Mouse (Mus musculus): ENCODE measurements at regions not wholly inside any gene's neighbourhood (a gene's known extent, or its start where the extent isn't known, plus 50 kb on each side); places are given as distances from the start of the nearest gene placed in this dataset.
A peak's percentile ranks its signal among the peaks of the same experiment; 100 is the strongest.

DNA sequence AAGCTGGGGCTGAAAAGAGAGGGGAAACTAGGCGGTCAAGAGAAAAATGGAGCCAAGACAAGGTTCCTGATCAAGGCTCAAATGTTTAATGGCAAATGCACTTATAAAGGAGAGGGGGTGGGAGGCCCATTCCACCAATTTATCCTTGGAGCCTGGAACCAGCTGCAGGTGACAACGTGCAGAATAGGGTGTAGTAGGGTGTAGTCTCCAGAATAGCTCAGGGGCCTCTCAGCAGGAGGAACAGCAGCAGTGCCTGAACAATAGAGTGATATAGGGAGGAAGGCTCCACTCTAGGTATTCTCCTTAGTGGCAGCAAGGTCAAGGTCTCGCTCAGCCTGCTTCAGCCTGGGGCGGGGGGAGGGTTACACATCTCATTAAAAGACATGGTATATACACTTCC lies 451.7 kb downstream of the Ube2dnl2 start:
- no peak for TF ChIP-seq CTCF (IDR thresholded peaks at IDR 0.05)
- intact Hi-C loops (cut with DNase I), result no loop called here
- no peak for DNase-seq (ENCODE audit: extremely low spot score in 1 of 2, low spot score in 2 of 2)
- Histone ChIP-seq H3K27ac (no peak overlapping the region), H3K4me3 (no peak overlapping the region)

DNA sequence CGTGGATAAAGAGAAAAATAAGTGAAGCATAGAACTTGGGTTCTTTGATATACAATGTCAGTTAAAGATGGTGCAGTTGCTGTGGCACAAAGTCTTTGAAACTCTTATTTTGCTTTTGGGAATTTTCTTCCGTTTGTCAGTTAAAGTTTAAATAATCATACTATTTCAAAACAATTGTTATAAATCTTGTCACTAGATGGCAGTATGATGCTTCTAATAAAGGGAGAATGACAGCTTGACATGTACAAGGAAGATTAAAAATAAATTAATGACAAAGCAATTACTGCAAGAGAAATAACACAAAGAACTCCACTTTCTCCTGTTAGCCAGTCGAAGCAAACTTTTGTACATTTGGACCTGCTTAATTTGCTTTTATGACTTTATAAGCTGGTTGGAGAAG lies 489.0 kb downstream of the Ube2dnl2 start:
- no peak overlapping the region for H3K4me3 ChIP-seq
- intact Hi-C loops (cut with DNase I), result no loop called here
- peak; percentile 41 for TF ChIP-seq CTCF (IDR thresholded peaks at IDR 0.05)

More for the DNA sequence above, 489.0 kb downstream of the Ube2dnl2 start:
- H3K27ac ChIP-seq, result no peak overlapping the region
- DNase-seq (ENCODE audit: extremely low spot score in 1 of 2, low spot score in 2 of 2), result no peak
